Mouse (Mus musculus): ENCODE results near the gene Tmem63b. TPM values are rescaled to one million over a fixed set of nuclear protein-coding genes. Genes with fewer than 3 reads are reported as not detected.

The Tmem63b gene
- polyA plus RNA-seq, 1 experiment from 2014 or later = 31.2 TPM

GRCm38 (mm10) chr17:45706796-45707195 lies 20.1 kb upstream of the Tmem63b start:
- Histone ChIP-seq H3K4me3 (ENCODE audit: control insufficient read depth in 1 of 2, insufficient read depth in 1 of 2, low read depth in 1 of 2, low read length in 2 of 2) (no peak overlapping the region), H3K27ac (replicated peaks in 1 of 2; ENCODE audit: control insufficient read depth in 1 of 2, insufficient read depth in 1 of 2, low read depth in 2 of 2, low read length in 2 of 2) (no peak overlapping the region), H3K4me1 (ENCODE audit: control insufficient read depth in 2 of 2, insufficient read depth in 2 of 2, low read length in 2 of 2) (peaks cover 5 to 8% of the 10 kb centered on the region in 2 experiments; a peak in 2 of 4 replicates), H3K36me3 (ENCODE audit: control insufficient read depth, insufficient read depth, low read length) (no peaks in the 10 kb centered on the region), H3K27me3 (ENCODE audit: control insufficient read depth, insufficient read depth, low read length) (no peaks in the 10 kb centered on the region), H3K4me2 (ENCODE audit: low read length) (no peak overlapping the region), H3K9ac (ENCODE audit: low read length) (no peak overlapping the region), H3K9me3 (ENCODE audit: control insufficient read depth, low read length) (no peaks in the 10 kb centered on the region)
- 70% methylated on average over 5 of the region's 5 CpGs for WGBS
- ATAC-seq (ENCODE audit: insufficient number of reproducible peaks, insufficient read depth, low FRiP score, low read depth) = no peak

GRCm38 (mm10) chr17:45703187-45703586 lies 16.5 kb upstream of the Tmem63b start:
- Histone ChIP-seq H3K27me3 (ENCODE audit: control insufficient read depth, insufficient read depth, low read length) (no peaks in the 10 kb centered on the region), H3K9ac (ENCODE audit: low read length) (no peak overlapping the region), H3K4me1 (ENCODE audit: control insufficient read depth in 2 of 2, insufficient read depth in 2 of 2, low read length in 2 of 2) (peaks cover 9 to 15% of the 10 kb centered on the region in 2 experiments), H3K4me2 (ENCODE audit: low read length) (no peak overlapping the region), H3K4me3 (ENCODE audit: control insufficient read depth in 1 of 2, insufficient read depth in 1 of 2, low read depth in 1 of 2, low read length in 2 of 2) (no peak overlapping the region), H3K27ac (replicated peaks in 1 of 2; ENCODE audit: control insufficient read depth in 1 of 2, insufficient read depth in 1 of 2, low read depth in 2 of 2, low read length in 2 of 2) (no peak overlapping the region), H3K9me3 (ENCODE audit: control insufficient read depth, low read length) (no peaks in the 10 kb centered on the region), H3K36me3 (ENCODE audit: control insufficient read depth, insufficient read depth, low read length) (peaks cover 10% of the 10 kb centered on the region)
- ATAC-seq (ENCODE audit: insufficient number of reproducible peaks, insufficient read depth, low FRiP score, low read depth) = no peak
- 54% methylated on average over 7 of the region's 7 CpGs for WGBS

- no peak overlapping the region for H3K4me3 ChIP-seq (ENCODE audit: control insufficient read depth in 1 of 2, insufficient read depth in 1 of 2, low read depth in 1 of 2, low read length in 2 of 2)
- H3K4me2 ChIP-seq (ENCODE audit: low read length) = no peak overlapping the region
- 78% methylated on average over 4 of the region's 4 CpGs for whole genome bisulfite sequencing
- no peak overlapping the region for H3K27ac ChIP-seq (replicated peaks in 1 of 2; ENCODE audit: control insufficient read depth in 1 of 2, insufficient read depth in 1 of 2, low read depth in 2 of 2, low read length in 2 of 2)
- H3K27me3 ChIP-seq (ENCODE audit: control insufficient read depth, insufficient read depth, low read length) = no peaks in the 10 kb centered on the region
- no peaks in the 10 kb centered on the region for H3K9me3 ChIP-seq (ENCODE audit: control insufficient read depth, low read length)
- H3K4me1 ChIP-seq (ENCODE audit: control insufficient read depth in 2 of 2, insufficient read depth in 2 of 2, low read length in 2 of 2) = peaks cover 9 to 15% of the 10 kb centered on the region in 2 experiments
- ATAC-seq (ENCODE audit: insufficient number of reproducible peaks, insufficient read depth, low FRiP score, low read depth) = no peak
- peaks cover 17% of the 10 kb centered on the region for H3K36me3 ChIP-seq (ENCODE audit: control insufficient read depth, insufficient read depth, low read length)
- H3K9ac ChIP-seq (ENCODE audit: low read length) = no peak overlapping the region
Measured at GRCm38 (mm10) chr17:45702254-45702653, 15.5 kb upstream of the Tmem63b start.

GRCm38 (mm10) chr17:45701236-45701591 lies 14.5 kb upstream of the Tmem63b start:
- Histone ChIP-seq H3K27me3 (ENCODE audit: control insufficient read depth, insufficient read depth, low read length) (no peaks in the 10 kb centered on the region), H3K27ac (replicated peaks in 1 of 2; ENCODE audit: control insufficient read depth in 1 of 2, insufficient read depth in 1 of 2, low read depth in 2 of 2, low read length in 2 of 2) (peak overlapping the region; percentile 75 to 77), H3K9me3 (ENCODE audit: control insufficient read depth, low read length) (no peaks in the 10 kb centered on the region), H3K4me1 (ENCODE audit: control insufficient read depth in 2 of 2, insufficient read depth in 2 of 2, low read length in 2 of 2) (peaks cover 9 to 15% of the 10 kb centered on the region in 2 experiments), H3K4me2 (ENCODE audit: low read length) (peak overlapping the region; percentile 35), H3K4me3 (ENCODE audit: control insufficient read depth in 1 of 2, insufficient read depth in 1 of 2, low read depth in 1 of 2, low read length in 2 of 2) (no peak overlapping the region), H3K9ac (ENCODE audit: low read length) (peak overlapping the region; percentile 57), H3K36me3 (ENCODE audit: control insufficient read depth, insufficient read depth, low read length) (peaks cover 21% of the 10 kb centered on the region)
- ATAC-seq (ENCODE audit: insufficient number of reproducible peaks, insufficient read depth, low FRiP score, low read depth) = no peak
- 54% methylated on average over 9 of the region's 9 CpGs for WGBS

GRCm38 (mm10) chr17:45700496-45701235 lies 14.0 kb upstream of the Tmem63b start:
- Histone ChIP-seq H3K4me3 (ENCODE audit: control insufficient read depth in 1 of 2, insufficient read depth in 1 of 2, low read depth in 1 of 2, low read length in 2 of 2) (no peak overlapping the region), H3K9me3 (ENCODE audit: control insufficient read depth, low read length) (no peaks in the 10 kb centered on the region), H3K27ac (replicated peaks in 1 of 2; ENCODE audit: control insufficient read depth in 1 of 2, insufficient read depth in 1 of 2, low read depth in 2 of 2, low read length in 2 of 2) (peak overlapping the region; percentile 75 to 77), H3K4me2 (ENCODE audit: low read length) (peak overlapping the region; percentile 35), H3K4me1 (ENCODE audit: control insufficient read depth in 2 of 2, insufficient read depth in 2 of 2, low read length in 2 of 2) (peaks cover 10 to 15% of the 10 kb centered on the region in 2 experiments), H3K36me3 (ENCODE audit: control insufficient read depth, insufficient read depth, low read length) (peaks cover 21% of the 10 kb centered on the region), H3K9ac (ENCODE audit: low read length) (peak overlapping the region; percentile 57), H3K27me3 (ENCODE audit: control insufficient read depth, insufficient read depth, low read length) (no peaks in the 10 kb centered on the region)
- 31% methylated on average over 9 of the region's 16 CpGs for WGBS
- peak; percentile 67 for ATAC-seq (ENCODE audit: insufficient number of reproducible peaks, insufficient read depth, low FRiP score, low read depth)

GRCm38 (mm10) chr17:45699039-45699740 lies 12.5 kb upstream of the Tmem63b start:
- 94% methylated on average over 3 of the region's 3 CpGs for WGBS
- no peaks in the 10 kb centered on the region for H3K9me3 ChIP-seq (ENCODE audit: control insufficient read depth, low read length)

GRCm38 (mm10) chr17:45698368-45698767 lies 11.7 kb upstream of the Tmem63b start:
- no peak for ATAC-seq (ENCODE audit: insufficient number of reproducible peaks, insufficient read depth, low FRiP score, low read depth)
- H3K9ac ChIP-seq (ENCODE audit: low read length) = no peak overlapping the region
- no peak overlapping the region for H3K27ac ChIP-seq (replicated peaks in 1 of 2; ENCODE audit: control insufficient read depth in 1 of 2, insufficient read depth in 1 of 2, low read depth in 2 of 2, low read length in 2 of 2)
- H3K27me3 ChIP-seq (ENCODE audit: control insufficient read depth, insufficient read depth, low read length) = no peaks in the 10 kb centered on the region
- peaks cover 21% of the 10 kb centered on the region for H3K36me3 ChIP-seq (ENCODE audit: control insufficient read depth, insufficient read depth, low read length)
- 70% methylated on average over 6 of the region's 6 CpGs for WGBS
- no peak overlapping the region for H3K4me3 ChIP-seq (ENCODE audit: control insufficient read depth in 1 of 2, insufficient read depth in 1 of 2, low read depth in 1 of 2, low read length in 2 of 2)
- no peak overlapping the region for H3K4me2 ChIP-seq (ENCODE audit: low read length)
- H3K4me1 ChIP-seq (ENCODE audit: control insufficient read depth in 2 of 2, insufficient read depth in 2 of 2, low read length in 2 of 2) = peaks cover 26 to 37% of the 10 kb centered on the region in 2 experiments
- H3K9me3 ChIP-seq (ENCODE audit: control insufficient read depth, low read length) = no peaks in the 10 kb centered on the region

More at GRCm38 (mm10) chr17:45699039-45699740, 12.5 kb upstream of the Tmem63b start:
- Histone ChIP-seq H3K27me3 (ENCODE audit: control insufficient read depth, insufficient read depth, low read length) (no peaks in the 10 kb centered on the region), H3K9ac (ENCODE audit: low read length) (no peak overlapping the region), H3K4me2 (ENCODE audit: low read length) (no peak overlapping the region), H3K4me3 (ENCODE audit: control insufficient read depth in 1 of 2, insufficient read depth in 1 of 2, low read depth in 1 of 2, low read length in 2 of 2) (no peak overlapping the region), H3K36me3 (ENCODE audit: control insufficient read depth, insufficient read depth, low read length) (peaks cover 21% of the 10 kb centered on the region), H3K27ac (replicated peaks in 1 of 2; ENCODE audit: control insufficient read depth in 1 of 2, insufficient read depth in 1 of 2, low read depth in 2 of 2, low read length in 2 of 2) (no peak overlapping the region), H3K4me1 (ENCODE audit: control insufficient read depth in 2 of 2, insufficient read depth in 2 of 2, low read length in 2 of 2) (peaks cover 18 to 29% of the 10 kb centered on the region in 2 experiments)
- no peak for ATAC-seq (ENCODE audit: insufficient number of reproducible peaks, insufficient read depth, low FRiP score, low read depth)
